Mouse (Mus musculus): ENCODE data around the gene Samhd1.

DNA sequence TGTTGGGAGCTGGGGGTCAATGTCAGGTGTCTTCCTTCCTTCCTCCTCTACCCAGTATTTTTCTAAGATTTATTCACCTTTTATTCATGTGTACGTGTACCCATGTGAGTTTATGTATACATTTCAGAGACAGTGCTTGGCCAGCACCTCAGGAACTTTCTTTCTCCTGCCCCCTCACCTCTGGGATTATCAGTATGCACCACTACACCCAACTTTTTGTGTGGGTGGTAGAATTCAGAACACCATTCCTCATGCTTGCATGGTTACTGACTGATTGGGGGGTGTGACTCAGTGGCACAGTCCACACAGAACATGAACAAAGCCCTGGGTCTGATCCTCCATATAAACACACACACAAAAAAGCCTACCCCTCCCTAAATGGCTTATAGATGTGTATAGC is 3.0 kb downstream of the Samhd1 start:
- TF ChIP-seq POLR2A (IDR thresholded peaks at IDR 0.05; ENCODE audit: low read depth, low read length) (no peak), CTCF (IDR thresholded peaks at IDR 0.05; ENCODE audit: borderline replicate concordance, insufficient read depth, low read length) (no peak)
